Mouse (Mus musculus) limb, embryonic 14.5 days (tissue): ENCODE data around the gene Prps1l3. TPM values are rescaled to one million over a fixed set of nuclear protein-coding genes. Genes with fewer than 3 reads are reported as not detected.

ENCODE experiments used
- ATAC-seq: fragments of 200-750 bp; cut with Nextera tagmentation; 2 replicates; pipeline ENCODE4 v1.8.0; 2017; ENCODE audit warnings: low read depth, moderate number of reproducible peaks, moderate TSS enrichment; ENCODE audit not compliant: low FRiP score
- DNase-seq: peaks from one replicate; pipeline ENCODE4 v3.0.0-alpha.2; 2015; ENCODE audit warnings: low spot score
- H3K27ac ChIP-seq: fragments of 300-500 bp; sonication (generic); replicated peaks from 2 replicates; pipeline ENCODE4 v1.5.1; 2014; ENCODE audit warnings: low read depth, mild to moderate bottlenecking, low read length, moderate library complexity, mixed read lengths
- H3K27me3 ChIP-seq: fragments of 300-500 bp; sonication (generic); 2 replicates; pipeline ENCODE4 v1.6.1; 2014; ENCODE audit warnings: low read length, mixed read lengths; ENCODE audit not compliant: control insufficient read depth, insufficient read depth
- H3K36me3 ChIP-seq: fragments of 300-500 bp; sonication (generic); 2 replicates; pipeline ENCODE4 v1.6.1; 2014; ENCODE audit warnings: mild to moderate bottlenecking, low read length, moderate library complexity, mixed read lengths; ENCODE audit not compliant: control insufficient read depth, insufficient read depth
- H3K4me1 ChIP-seq: fragments of 300-500 bp; sonication (generic); 2 replicates; pipeline ENCODE4 v1.6.1; 2014; ENCODE audit warnings: antibody characterized with exemption, low read length, mixed read lengths; ENCODE audit not compliant: control insufficient read depth, insufficient read depth
- H3K4me2 ChIP-seq: fragments of 300-500 bp; sonication (generic); replicated peaks from 2 replicates; pipeline ENCODE4 v1.6.1; 2014; ENCODE audit warnings: low read depth, mild to moderate bottlenecking, low read length, moderate library complexity; ENCODE audit not compliant: severe bottlenecking
- H3K4me3 ChIP-seq: fragments of 300-500 bp; sonication (generic); replicated peaks from 2 replicates; pipeline ENCODE4 v1.5.1; 2014; ENCODE audit warnings: low read length
- H3K9ac ChIP-seq: fragments of 300-500 bp; sonication (generic); 2 replicates; pipeline ENCODE4 v1.6.1; 2014; ENCODE audit warnings: mild to moderate bottlenecking, low read depth, low read length, moderate library complexity; ENCODE audit not compliant: severe bottlenecking
- H3K9me3 ChIP-seq: fragments of 300-500 bp; sonication (generic); 2 replicates; pipeline ENCODE4 v1.6.1; 2016; ENCODE audit warnings: low read length; ENCODE audit not compliant: control insufficient read depth
- POLR2A ChIP-seq: fragments of 200-500 bp; IDR thresholded peaks from 2 replicates; pipeline ENCODE4 v1.8.0; 2012; ENCODE audit warnings: inconsistent platforms, mild to moderate bottlenecking, moderate library complexity, borderline replicate concordance; ENCODE audit not compliant: insufficient read depth, insufficient read length; ENCODE audit errors: extremely low read depth
- WGBS: fragments of 180-500 bp; shearing (Covaris S2); extraction: QIAGEN DNeasy Blood & Tissue Kit; methylation state at CpG from one replicate; pipeline ENCODE4 v1.1.7; 2014; 5-methylcytosine and 5-hydroxymethylcytosine counted together
- polyA plus RNA-seq, 2 experiments: library from polyadenylated mRNA; depleted of rRNA in 1 of 2; stranded (reverse) in 1 of 2; unstranded in 1 of 2; fragments of >200 nt; fragmentation: Nextera tagmentation in 1 of 2; extraction: Ambion mirVana in 1 of 2; gene quantifications; 2 replicates each; pipeline versions ENCODE4 v1.2.1 to v1.2.3; 2012 to 2014

Gene Prps1l3
- polyA plus RNA-seq, 2 experiments = 28.2 to 51.2 TPM

DNA sequence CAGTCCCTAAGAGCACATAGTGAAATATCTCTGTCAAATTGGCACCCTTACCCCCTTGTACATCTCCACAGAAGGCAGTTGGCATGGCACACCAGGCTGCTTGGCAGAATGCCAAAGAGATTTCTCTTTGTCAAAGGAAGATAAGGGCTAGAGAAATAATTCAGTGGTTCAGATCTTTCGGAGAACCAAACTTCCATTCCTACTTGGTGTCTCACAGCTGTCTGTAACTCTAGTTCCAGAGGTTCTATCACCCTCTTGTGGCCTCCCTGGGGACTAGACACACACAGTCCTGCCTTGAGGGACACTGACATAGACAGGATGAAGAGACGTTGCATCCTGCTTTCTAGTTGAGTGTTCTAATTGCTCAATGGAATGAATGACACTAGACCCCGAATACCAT, 35.6 kb upstream of the Prps1l3 start:
- H3K4me1 ChIP-seq = no peaks in the 10 kb centered on the region
- ATAC-seq = no peak
- H3K9ac ChIP-seq = no peak overlapping the region
- H3K4me3 ChIP-seq = no peak overlapping the region
- 32% methylated on average over 3 of the region's 3 CpGs for WGBS
- H3K9me3 ChIP-seq = no peaks in the 10 kb centered on the region
- H3K36me3 ChIP-seq = no peaks in the 10 kb centered on the region
- TF ChIP-seq POLR2A = no peak
- no peak overlapping the region for H3K4me2 ChIP-seq
- DNase-seq = no peak
- peaks cover 17% of the 10 kb centered on the region for H3K27me3 ChIP-seq
- no peak overlapping the region for H3K27ac ChIP-seq

DNA sequence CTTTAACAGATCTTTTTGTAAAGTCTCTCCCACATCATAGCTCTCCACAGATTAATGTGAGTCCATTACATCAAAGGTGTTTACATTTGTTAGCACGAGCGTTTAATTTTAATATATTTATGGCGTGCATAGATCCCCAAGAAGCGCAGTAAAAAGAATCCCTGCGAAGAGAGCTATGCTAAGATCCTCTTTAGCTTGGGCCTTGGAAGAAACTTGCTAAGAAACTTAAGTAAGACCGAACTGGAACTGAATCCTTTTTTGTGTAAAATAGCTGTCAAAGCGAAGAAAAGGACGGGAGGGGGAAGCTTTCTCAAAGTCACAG, 34.0 kb upstream of the Prps1l3 start:
- Histone ChIP-seq H3K27ac (no peak overlapping the region), H3K4me3 (peak overlapping the region; percentile 51), H3K27me3 (peaks cover 17% of the 10 kb centered on the region), H3K4me1 (no peaks in the 10 kb centered on the region), H3K4me2 (peak overlapping the region; percentile 85), H3K9ac (peak overlapping the region; percentile 60), H3K9me3 (no peaks in the 10 kb centered on the region), H3K36me3 (no peaks in the 10 kb centered on the region)
- ATAC-seq = no peak
- no peak for TF ChIP-seq POLR2A
- no peak for DNase-seq
- 8% methylated on average over 8 of the region's 8 CpGs for WGBS

DNA sequence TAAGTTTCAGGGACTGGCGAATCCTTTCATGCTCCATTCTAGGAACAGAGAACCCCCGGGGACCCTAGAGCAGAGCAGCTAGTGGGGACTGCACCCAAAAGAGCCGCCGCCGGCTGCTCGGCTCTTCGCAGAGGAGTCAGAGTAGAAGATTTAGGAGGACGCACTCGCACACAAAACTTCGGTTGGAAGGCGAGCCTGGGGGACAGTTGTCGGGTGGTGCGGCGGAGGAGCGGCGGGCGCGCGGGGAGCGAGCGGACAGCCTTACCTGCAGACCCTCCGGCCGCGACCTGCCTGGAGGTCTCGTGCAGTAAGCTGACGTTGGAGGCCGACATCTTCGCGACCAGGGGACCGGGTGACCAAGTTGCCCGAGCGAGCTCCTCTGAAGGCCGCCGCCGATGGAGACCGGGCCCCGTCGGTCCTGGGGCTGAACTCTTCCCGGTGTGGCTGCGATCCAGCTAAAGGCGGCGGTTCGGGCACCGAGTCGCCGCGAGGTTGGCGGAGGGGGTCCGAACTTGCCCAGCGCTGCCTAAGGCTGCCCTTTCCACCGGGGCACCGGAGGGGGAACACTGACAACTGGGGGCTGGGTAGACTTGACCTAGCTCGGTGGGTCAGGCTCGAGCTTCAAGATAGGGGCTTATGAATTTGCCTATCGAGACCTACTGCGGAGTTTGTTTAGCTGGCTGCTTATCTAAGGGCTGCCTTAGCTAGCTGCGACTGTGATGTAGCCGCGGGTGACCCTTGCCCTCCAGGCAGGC, 33.4 kb upstream of the Prps1l3 start:
- TF ChIP-seq POLR2A = no peak
- Histone ChIP-seq H3K36me3 (no peaks in the 10 kb centered on the region), H3K27me3 (peaks cover 17% of the 10 kb centered on the region), H3K4me2 (peak overlapping the region; percentile 85), H3K4me1 (no peaks in the 10 kb centered on the region), H3K9ac (peak overlapping the region; percentile 60), H3K9me3 (no peaks in the 10 kb centered on the region), H3K27ac (no peak overlapping the region), H3K4me3 (peak overlapping the region; percentile 51)
- DNase-seq (no peak), ATAC-seq (peak; percentile 37; the same call in 1 of the 2 replicates)
- WGBS = 2% methylated on average over 59 of the region's 59 CpGs

DNA sequence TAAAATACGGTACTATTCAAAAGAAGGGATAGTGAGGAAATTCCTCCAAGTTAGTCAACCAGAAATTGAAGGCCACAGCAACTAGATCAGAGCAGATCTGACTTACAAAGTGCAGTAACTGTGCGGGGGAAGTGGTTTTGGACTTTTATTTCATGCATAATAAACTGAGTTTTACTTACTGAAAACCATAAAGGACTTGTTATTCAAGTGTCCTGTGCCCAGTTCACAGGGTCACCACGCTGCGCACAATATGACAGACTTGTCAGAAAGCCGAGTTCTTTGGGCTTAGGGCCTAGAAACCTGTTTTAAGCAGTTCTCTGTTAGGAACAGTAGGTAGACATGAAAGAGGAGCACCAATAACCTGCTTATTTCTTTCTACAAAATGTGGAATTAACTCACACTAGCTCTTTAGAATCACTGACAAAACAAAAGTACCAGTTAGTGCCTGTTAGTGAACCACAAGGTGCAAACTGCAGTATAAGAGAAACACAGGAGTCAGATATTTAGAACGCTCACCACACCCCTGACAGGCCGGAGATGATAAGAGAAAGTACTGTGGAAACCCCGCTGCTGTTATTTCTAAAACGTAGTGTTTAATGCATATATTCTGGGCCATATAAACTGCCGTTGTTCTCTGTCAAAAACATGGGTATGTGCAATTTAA, 32.7 kb upstream of the Prps1l3 start, which contains the start of gene Slc25a21:
TSS of gene Slc25a21 (minus strand) at position 110 of the 664 bp plus-strand sequence.
- H3K9me3 ChIP-seq = no peaks in the 10 kb centered on the region
- DNase-seq = no peak
- no peak for ATAC-seq
- no peaks in the 10 kb centered on the region for H3K4me1 ChIP-seq
- no peak within 1 kb of the TSS for H3K27ac ChIP-seq
- no peak for TF ChIP-seq POLR2A
- peak within 1 kb of the TSS; percentile 51 for H3K4me3 ChIP-seq
- H3K9ac ChIP-seq = peak within 1 kb of the TSS; percentile 60
- no peaks in the 10 kb centered on the region for H3K36me3 ChIP-seq
- H3K27me3 ChIP-seq = peaks cover 17% of the 10 kb centered on the region
- peak within 1 kb of the TSS; percentile 85 for H3K4me2 ChIP-seq
- WGBS = 71% methylated on average over 10 of the region's 10 CpGs

DNA sequence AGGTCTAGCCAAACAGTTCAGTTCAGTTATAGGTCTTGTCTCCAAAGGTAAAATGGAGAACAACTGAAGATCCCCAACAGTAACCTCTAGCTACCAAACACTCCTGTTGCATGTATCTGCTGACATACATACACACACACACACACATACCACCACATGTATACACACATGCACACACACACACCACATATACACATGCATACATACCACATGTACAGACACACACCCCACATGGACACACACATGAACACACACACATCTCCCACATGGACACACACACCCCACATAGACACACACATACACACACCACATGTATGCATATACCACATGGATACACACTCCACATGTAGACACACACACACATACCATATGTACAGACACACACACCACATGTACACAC, 31.9 kb upstream of the Prps1l3 start:
- H3K4me1 ChIP-seq = no peaks in the 10 kb centered on the region
- no peak overlapping the region for H3K4me3 ChIP-seq
- H3K27me3 ChIP-seq = peaks cover 17% of the 10 kb centered on the region
- no peak overlapping the region for H3K27ac ChIP-seq
- H3K9ac ChIP-seq = no peak overlapping the region
- no peak overlapping the region for H3K4me2 ChIP-seq
- no peaks in the 10 kb centered on the region for H3K9me3 ChIP-seq
- no peaks in the 10 kb centered on the region for H3K36me3 ChIP-seq
- no peak for TF ChIP-seq POLR2A
- DNase-seq (no peak), ATAC-seq (no peak)

DNA sequence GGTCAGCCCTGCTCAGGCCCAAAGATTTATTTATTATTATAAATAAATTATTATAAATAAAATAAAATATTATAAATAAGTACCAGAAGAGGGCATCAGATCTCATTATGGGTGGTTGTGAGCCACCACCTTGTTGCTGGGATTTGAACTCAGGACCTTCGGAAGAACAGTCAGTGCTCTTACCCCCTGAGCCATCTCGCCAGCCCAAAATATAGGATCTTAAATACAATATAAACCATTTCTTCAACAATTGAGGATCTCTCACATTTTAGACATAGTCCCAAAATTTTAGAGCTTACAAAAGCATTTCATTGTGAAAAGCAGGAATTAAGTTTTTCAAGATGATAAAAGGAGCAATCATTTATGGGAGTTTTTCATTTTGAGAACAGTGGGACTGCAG, 30.8 kb upstream of the Prps1l3 start:
- TF ChIP-seq POLR2A = no peak
- no peak overlapping the region for H3K4me3 ChIP-seq
- WGBS = 96% methylated on average over 2 of the region's 2 CpGs
- no peaks in the 10 kb centered on the region for H3K4me1 ChIP-seq
- H3K36me3 ChIP-seq = no peaks in the 10 kb centered on the region
- H3K9me3 ChIP-seq = no peaks in the 10 kb centered on the region
- peaks cover 17% of the 10 kb centered on the region for H3K27me3 ChIP-seq
- ATAC-seq (no peak), DNase-seq (no peak)
- H3K4me2 ChIP-seq = no peak overlapping the region
- H3K27ac ChIP-seq = no peak overlapping the region
- H3K9ac ChIP-seq = no peak overlapping the region
